Mouse (Mus musculus): ENCODE results near the gene Laptm5. TPM values are rescaled to one million over a fixed set of nuclear protein-coding genes. Genes with fewer than 3 reads are reported as not detected.

The Laptm5 gene
- polyA plus RNA-seq, 1 experiment from 2014 or later, result 21.6 TPM

DNA sequence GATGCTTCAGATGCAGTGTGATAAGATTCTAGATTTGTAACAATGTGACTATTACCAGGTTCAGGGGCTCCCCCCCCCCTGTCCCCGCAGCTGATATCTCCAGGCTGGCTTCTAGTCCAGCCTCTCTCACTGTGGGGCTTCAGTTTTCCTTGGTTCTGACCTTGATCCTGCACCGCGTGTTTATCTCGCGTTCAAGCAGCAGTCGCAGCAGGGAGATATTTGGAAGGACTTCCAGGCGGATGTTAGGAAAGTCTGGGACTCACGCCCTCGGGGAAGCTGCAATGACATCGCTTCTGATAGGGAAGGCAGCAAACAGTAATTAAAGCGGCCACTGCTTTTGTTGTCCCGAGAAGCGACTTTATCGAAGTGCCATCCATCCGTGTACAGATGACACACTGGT lies 30.2 kb upstream of the Laptm5 start:
- no peak for ATAC-seq (replicated peaks)
- Histone ChIP-seq H3K9me3 (no peaks in the 10 kb centered on the region), H3K4me1 (peaks cover 9% of the 10 kb centered on the region), H3K4me3 (no peak overlapping the region), H3K27me3 (no peaks in the 10 kb centered on the region), H3K9ac (replicated peaks) (no peak overlapping the region), H3K36me3 (no peaks in the 10 kb centered on the region), H3K27ac (replicated peaks) (no peak overlapping the region), H3K4me2 (replicated peaks) (no peak overlapping the region)
- WGBS, result 71% methylated on average over 15 of the region's 15 CpGs

DNA sequence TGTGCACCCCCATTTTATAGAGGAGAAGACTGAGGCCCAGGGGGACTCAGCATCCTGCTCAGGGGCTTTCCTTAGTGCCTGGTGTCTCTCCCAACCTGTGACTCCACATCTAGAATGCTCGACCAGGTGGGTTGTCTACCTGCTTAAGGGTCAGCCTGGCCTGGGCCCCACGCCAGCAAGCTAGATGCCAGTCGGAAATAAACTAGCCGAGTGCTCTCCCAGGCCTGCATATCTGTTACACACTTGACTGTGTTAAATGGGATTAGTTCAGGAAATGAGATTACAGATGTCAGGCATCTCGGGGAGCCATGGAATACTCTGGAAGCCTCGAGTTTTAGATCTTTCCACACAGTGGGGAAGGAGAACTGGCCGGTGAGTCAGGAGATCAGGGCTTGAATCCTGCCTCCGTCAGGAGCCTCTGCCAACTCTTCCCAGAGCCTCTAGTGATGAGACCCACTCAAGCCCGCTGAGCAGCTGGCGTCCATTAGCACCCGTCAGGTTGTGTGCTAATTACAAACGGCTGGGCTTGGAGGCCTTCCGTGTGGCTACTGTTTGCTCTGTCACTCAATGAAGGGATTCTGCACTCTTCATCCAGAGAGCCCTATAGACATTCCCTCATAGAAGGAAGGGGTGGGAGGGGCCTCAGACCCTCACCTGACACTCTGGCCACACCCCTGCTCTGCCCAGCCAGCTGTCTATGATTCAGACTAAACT lies 28.9 kb upstream of the Laptm5 start:
- Histone ChIP-seq H3K4me1 (peaks cover 5% of the 10 kb centered on the region), H3K9me3 (no peaks in the 10 kb centered on the region), H3K36me3 (no peaks in the 10 kb centered on the region), H3K27me3 (no peaks in the 10 kb centered on the region), H3K4me2 (replicated peaks) (no peak overlapping the region), H3K27ac (replicated peaks) (no peak overlapping the region), H3K4me3 (no peak overlapping the region), H3K9ac (replicated peaks) (no peak overlapping the region)
- WGBS, result 39% methylated on average over 13 of the region's 13 CpGs
- no peak for ATAC-seq (replicated peaks)

DNA sequence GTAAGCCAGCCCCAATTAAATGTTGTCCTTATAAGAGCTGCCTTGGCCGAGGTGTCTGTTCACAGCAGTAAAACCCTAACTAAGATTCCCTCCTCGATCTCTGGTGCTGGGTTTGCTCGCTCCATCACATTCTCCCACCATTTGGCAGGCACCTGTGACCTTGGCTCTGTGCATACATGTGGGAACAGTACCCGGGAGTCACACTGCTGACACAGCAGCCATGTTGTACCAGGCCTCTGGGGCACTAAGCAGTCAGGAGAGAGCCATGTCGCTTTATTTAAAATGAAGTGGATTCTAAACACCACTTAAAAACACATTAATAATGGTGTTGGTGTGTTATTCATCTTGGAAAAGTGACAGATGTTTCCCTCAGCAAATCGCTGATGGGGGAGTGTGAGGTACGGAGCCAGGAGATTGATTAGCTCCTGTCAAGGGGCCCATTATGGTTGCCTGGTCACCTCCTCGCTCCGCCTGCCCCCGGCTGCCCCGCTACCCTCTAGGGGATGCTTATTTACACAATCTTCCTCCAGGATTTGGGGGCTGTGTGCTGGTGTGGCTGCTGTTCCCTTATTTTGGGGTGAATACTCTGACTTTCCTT lies 25.7 kb upstream of the Laptm5 start:
- Histone ChIP-seq H3K4me1 (peaks cover 5% of the 10 kb centered on the region), H3K4me3 (no peak overlapping the region), H3K27ac (replicated peaks) (no peak overlapping the region), H3K27me3 (no peaks in the 10 kb centered on the region), H3K9ac (replicated peaks) (no peak overlapping the region), H3K4me2 (replicated peaks) (no peak overlapping the region), H3K9me3 (no peaks in the 10 kb centered on the region), H3K36me3 (no peaks in the 10 kb centered on the region)
- WGBS, result 56% methylated on average over 11 of the region's 11 CpGs
- ATAC-seq (replicated peaks), result no peak

DNA sequence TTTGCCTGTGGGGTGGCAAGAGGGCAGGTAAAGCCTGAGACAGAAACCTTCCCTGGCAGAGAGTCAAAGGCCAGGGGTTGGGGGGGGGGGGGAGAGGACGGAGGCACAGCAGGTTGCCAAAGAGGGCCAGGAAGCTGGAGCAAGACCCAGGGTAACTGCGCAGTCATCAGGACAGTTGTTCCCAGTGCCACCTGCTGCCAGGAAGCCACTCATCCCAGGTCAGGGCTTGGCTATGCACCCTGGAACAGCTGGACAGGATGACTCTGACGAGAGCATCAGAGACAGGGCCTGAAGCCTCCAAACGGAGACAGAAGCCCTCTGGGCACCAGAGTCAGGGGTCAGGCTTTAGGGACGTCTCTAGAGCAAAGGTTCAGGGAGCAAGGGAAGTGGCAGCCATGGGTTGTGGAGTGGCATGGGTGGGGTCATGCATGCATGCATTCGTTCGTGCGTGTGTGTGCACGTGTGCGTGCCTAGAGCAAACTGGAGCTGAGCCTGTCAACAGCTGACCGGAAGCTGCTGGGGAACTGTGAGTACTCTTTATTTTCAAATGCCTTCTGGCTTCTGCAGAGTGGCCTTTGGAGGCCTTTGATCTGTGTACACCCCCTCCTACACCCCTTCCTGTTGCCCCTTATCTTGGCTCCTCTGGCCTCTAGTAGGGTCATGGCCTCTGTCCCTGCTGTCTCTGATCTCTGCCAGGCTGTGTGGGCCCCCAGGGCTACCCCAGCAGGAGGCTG lies 23.0 kb upstream of the Laptm5 start:
- Histone ChIP-seq H3K36me3 (no peaks in the 10 kb centered on the region), H3K27me3 (no peaks in the 10 kb centered on the region), H3K9ac (replicated peaks) (no peak overlapping the region), H3K4me2 (replicated peaks) (no peak overlapping the region), H3K27ac (replicated peaks) (no peak overlapping the region), H3K4me3 (no peak overlapping the region), H3K4me1 (no peaks in the 10 kb centered on the region), H3K9me3 (no peaks in the 10 kb centered on the region)
- WGBS, result 66% methylated on average over 11 of the region's 11 CpGs
- ATAC-seq (replicated peaks), result no peak

DNA sequence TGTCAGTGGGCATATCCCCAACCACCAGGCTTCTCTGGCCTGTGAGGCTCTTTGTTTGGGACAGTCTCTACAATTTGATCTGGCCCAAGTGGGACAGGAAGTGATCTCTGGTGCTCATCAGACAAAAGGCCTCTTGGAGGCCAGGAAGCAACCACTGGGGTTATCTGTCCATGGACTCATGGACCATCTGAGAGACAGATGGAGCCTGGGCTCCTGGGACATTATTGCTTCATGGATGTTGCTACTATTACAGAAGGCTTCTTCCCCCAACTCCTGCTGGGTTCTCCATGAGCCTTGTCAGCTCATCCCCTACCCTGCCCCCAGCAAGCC lies 22.4 kb upstream of the Laptm5 start:
- no peak for ATAC-seq (replicated peaks)
- Histone ChIP-seq H3K4me2 (replicated peaks) (no peak overlapping the region), H3K4me3 (no peak overlapping the region), H3K27me3 (no peaks in the 10 kb centered on the region), H3K9me3 (no peaks in the 10 kb centered on the region), H3K9ac (replicated peaks) (no peak overlapping the region), H3K36me3 (no peaks in the 10 kb centered on the region), H3K4me1 (no peaks in the 10 kb centered on the region), H3K27ac (replicated peaks) (no peak overlapping the region)

DNA sequence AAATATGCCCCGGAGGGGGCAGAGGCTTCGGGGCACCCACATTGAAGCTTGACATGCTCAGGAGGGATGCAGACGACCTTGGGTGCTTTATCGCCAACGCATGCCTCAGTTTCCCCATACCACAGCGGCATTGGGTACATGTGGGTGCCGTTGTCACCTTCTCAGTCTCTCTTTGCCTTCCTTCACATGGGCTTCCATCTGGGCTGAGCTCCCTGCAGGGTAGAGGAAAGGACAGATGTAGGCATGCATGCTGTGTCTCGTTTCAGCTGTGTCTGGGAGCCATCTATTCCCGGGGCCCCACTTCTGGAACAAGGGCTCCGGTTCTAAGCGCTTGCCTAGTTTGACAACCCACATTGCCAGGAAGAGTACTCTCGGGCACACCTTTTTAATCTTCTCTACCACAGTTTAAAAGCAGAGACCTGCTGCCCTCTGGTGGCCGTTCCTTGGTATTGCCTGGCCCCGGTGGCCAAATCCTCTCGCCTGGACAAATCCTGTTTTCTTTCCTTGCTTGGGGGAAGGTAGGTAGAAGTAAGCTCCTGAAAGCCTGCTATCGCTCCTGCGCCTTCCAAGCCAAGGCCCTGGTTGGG lies 20.8 kb upstream of the Laptm5 start:
- WGBS, result 39% methylated on average over 17 of the region's 17 CpGs

DNA sequence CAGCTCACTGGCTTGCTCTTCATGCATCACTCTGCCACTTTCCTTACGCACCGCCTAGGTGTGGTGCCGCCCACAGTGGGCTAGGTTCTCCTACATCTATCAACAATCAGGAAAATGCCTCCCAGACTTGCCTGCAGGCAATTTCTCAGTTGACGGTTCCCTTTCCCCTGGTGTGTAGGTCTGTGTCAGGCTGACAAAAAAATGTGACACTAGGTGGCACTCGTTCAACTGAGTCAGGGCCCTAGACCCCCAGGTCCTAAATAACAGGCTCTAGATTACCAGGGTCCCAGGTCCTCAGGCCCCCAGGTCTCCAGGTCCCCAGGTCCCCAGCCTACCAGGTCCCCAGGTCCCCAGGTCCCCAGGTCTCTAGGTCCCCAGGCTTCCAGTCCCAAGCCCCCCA lies 19.2 kb upstream of the Laptm5 start:
- Histone ChIP-seq H3K4me3 (no peak overlapping the region), H3K27ac (replicated peaks) (no peak overlapping the region), H3K4me2 (replicated peaks) (no peak overlapping the region), H3K27me3 (no peaks in the 10 kb centered on the region), H3K36me3 (no peaks in the 10 kb centered on the region), H3K9ac (replicated peaks) (no peak overlapping the region), H3K4me1 (no peaks in the 10 kb centered on the region), H3K9me3 (no peaks in the 10 kb centered on the region)
- 64% methylated on average over 5 of the region's 5 CpGs for WGBS
- no peak for ATAC-seq (replicated peaks)

More for the DNA sequence above, 20.8 kb upstream of the Laptm5 start:
- Histone ChIP-seq H3K4me2 (replicated peaks) (no peak overlapping the region), H3K4me3 (no peak overlapping the region), H3K36me3 (no peaks in the 10 kb centered on the region), H3K9ac (replicated peaks) (no peak overlapping the region), H3K4me1 (no peaks in the 10 kb centered on the region), H3K27ac (replicated peaks) (no peak overlapping the region), H3K27me3 (no peaks in the 10 kb centered on the region), H3K9me3 (no peaks in the 10 kb centered on the region)
- peak; percentile 58 for ATAC-seq (replicated peaks)

DNA sequence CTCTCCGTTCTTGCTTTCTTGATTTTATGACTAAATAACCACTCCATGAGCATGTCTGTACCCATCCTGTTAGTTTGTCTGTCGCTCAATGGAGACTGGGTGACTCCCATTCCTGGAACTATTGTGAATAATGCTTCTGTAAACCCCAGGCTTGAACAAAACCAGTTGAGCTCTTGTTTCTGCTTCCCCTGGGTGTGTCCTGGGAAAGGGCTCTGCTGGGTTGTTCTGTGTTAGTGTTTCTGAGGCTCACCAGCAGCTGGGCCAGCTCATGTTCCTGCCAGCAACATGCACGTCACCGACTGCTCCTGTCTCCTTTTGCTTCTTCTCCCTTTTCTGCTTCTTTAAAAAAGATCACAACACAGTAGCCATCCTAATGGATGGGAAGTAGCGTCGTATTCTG lies 17.2 kb upstream of the Laptm5 start:
- 86% methylated on average over 6 of the region's 6 CpGs for WGBS
- H3K4me3 ChIP-seq, result no peak overlapping the region

DNA sequence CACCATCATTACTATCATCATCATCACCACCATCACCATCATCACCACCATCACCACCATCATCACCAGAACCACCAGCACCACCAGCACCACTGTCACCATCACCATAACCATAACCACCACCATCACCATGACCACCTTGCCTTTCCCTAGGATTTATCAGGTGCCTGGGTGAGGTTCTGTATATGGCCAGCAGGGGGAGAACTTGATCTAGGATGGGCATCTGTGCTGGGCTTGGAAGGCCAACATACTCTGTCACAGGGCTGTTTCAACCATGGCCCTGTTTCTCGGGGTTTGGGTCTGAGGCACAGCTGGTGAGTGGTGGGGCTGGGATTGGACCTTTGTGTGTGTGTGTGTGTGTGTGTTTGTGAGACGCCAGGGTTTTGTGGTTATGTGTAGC lies 16.6 kb upstream of the Laptm5 start:
- Histone ChIP-seq H3K9me3 (no peaks in the 10 kb centered on the region), H3K27me3 (no peaks in the 10 kb centered on the region), H3K4me3 (no peak overlapping the region), H3K4me1 (peaks cover 5% of the 10 kb centered on the region), H3K9ac (replicated peaks) (no peak overlapping the region), H3K27ac (replicated peaks) (no peak overlapping the region), H3K36me3 (no peaks in the 10 kb centered on the region), H3K4me2 (replicated peaks) (no peak overlapping the region)
- no peak for ATAC-seq (replicated peaks)
- WGBS, result 72% methylated on average over 2 of the region's 2 CpGs

More for the DNA sequence above, 17.2 kb upstream of the Laptm5 start:
- no peak for ATAC-seq (replicated peaks)
- H3K4me1 ChIP-seq, result peaks cover 1% of the 10 kb centered on the region; the same call in 1 of the 2 replicates
- no peaks in the 10 kb centered on the region for H3K9me3 ChIP-seq
- no peak overlapping the region for H3K9ac ChIP-seq (replicated peaks)
- H3K27me3 ChIP-seq, result no peaks in the 10 kb centered on the region
- H3K4me2 ChIP-seq (replicated peaks), result no peak overlapping the region
- H3K36me3 ChIP-seq, result no peaks in the 10 kb centered on the region
- no peak overlapping the region for H3K27ac ChIP-seq (replicated peaks)

DNA sequence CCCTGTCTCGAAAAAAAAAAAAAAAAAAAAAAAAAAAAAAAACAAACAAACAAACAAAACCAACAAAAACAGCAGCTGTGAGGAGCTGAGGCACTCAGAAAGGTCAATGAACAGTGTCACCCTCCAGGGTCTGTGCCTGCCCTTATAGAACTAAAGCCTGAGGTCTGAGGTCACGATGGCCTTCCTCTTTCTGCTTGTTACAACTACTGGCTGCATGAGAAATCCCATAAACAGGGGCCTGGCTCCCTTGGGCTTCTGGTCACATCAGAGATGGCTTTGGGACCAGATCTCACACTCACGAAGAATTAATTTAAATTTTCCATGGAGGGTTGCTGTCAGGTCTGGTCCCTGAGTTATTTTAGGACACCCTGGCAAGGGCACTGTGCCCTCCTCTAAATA lies 13.5 kb upstream of the Laptm5 start:
- no peak overlapping the region for H3K4me2 ChIP-seq (replicated peaks)
- ATAC-seq (replicated peaks), result no peak
- WGBS, result 60% methylated on average over 3 of the region's 3 CpGs

DNA sequence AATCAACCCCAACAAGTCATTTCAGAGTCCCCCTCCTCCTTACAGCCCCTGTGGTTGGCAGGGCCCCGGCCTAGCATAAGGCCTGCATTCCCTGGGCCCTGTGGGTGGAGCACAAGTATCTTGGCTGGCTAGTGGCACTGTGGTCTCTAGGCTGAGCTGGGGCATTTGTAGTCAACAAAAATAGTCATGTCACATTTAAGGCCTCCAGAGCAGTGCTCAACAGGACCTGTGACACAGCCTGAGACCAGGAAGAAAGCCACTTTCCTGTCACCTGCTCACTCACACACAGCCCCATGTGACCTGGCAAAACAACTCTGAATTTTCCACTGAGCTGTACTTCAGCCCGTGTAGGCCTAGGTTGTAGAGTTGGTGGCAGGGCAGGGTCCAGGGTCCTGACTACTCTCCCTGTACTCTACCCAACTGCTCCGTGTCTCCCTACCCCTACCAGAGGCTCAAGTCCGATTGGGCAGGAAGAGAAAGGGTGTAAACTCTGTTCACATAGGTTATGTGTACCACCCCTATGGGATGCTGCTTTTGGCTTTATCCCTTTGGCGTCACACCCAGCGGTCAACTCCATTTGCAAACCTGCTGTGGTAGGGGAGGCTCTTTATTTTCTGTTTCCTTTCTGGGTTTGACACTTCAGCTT lies 13.0 kb upstream of the Laptm5 start:
- Histone ChIP-seq H3K4me1 (peaks cover 5% of the 10 kb centered on the region), H3K27ac (replicated peaks) (no peak overlapping the region), H3K9ac (replicated peaks) (no peak overlapping the region), H3K36me3 (no peaks in the 10 kb centered on the region), H3K9me3 (no peaks in the 10 kb centered on the region), H3K27me3 (no peaks in the 10 kb centered on the region), H3K4me2 (replicated peaks) (no peak overlapping the region), H3K4me3 (no peak overlapping the region)
- WGBS, result 80% methylated on average over 6 of the region's 6 CpGs
- no peak for ATAC-seq (replicated peaks)

More for the DNA sequence above, 13.5 kb upstream of the Laptm5 start:
- no peaks in the 10 kb centered on the region for H3K27me3 ChIP-seq
- no peaks in the 10 kb centered on the region for H3K9me3 ChIP-seq
- peaks cover 5% of the 10 kb centered on the region for H3K4me1 ChIP-seq
- no peak overlapping the region for H3K4me3 ChIP-seq
- H3K9ac ChIP-seq (replicated peaks), result no peak overlapping the region
- H3K36me3 ChIP-seq, result no peaks in the 10 kb centered on the region
- H3K27ac ChIP-seq (replicated peaks), result no peak overlapping the region

DNA sequence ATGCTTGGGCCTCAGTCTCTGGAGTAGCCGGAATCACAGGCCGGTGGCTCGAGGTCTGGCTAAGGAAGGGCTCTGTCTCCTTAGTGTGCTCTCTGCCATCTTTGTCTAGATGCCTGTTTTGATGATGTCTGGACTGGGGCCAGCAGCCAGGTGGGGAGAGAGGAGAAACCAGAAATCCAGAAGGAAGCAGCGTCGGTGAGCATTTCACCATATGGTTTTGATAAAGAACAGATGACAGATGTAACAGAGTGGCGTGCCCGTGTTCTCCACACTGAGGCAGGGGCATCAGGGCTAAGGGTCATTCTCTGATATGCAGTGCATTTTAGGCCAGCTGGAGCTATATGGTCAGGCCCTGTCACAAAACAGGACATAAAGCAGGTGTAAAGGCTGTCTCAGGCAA lies 12.2 kb upstream of the Laptm5 start:
- H3K4me1 ChIP-seq, result peaks cover 5% of the 10 kb centered on the region
- no peak overlapping the region for H3K4me2 ChIP-seq (replicated peaks)
- no peaks in the 10 kb centered on the region for H3K36me3 ChIP-seq
- H3K27me3 ChIP-seq, result no peaks in the 10 kb centered on the region
- 56% methylated on average over 7 of the region's 7 CpGs for WGBS
- H3K9me3 ChIP-seq, result no peaks in the 10 kb centered on the region
- 0 out of 2 replicates have a peak overlapping the region, but pooled peaks have one; percentile 27 for H3K27ac ChIP-seq (replicated peaks)
- H3K9ac ChIP-seq (replicated peaks), result no peak overlapping the region
- H3K4me3 ChIP-seq, result no peak overlapping the region
- no peak for ATAC-seq (replicated peaks)

Data from forebrain, embryonic 15.5 days (tissue).